Mouse (Mus musculus): ENCODE measurements around the gene Sh3bgrl3. TPM values are rescaled to one million over a fixed set of nuclear protein-coding genes. Genes with fewer than 3 reads are reported as not detected.

Sh3bgrl3 gene
- polyA plus RNA-seq, 1 experiment from 2014 or later: 243 TPM

- H3K27me3 ChIP-seq (ENCODE audit: insufficient read depth, poor library complexity, severe bottlenecking): no peaks in the 10 kb centered on the region
- H3K4me3 ChIP-seq: no peak overlapping the region
- no peak for DNase-seq (ENCODE audit: low spot score)
- peaks cover 52% of the 10 kb centered on the region for H3K4me1 ChIP-seq
- H3K9me3 ChIP-seq: no peaks in the 10 kb centered on the region
- no peak overlapping the region for H3K27ac ChIP-seq
- 82% methylated on average over 2 of the region's 2 CpGs for WGBS
- H3K36me3 ChIP-seq: no peaks in the 10 kb centered on the region
Observed at GRCm38 (mm10) chr4:134116501-134116900, 12.1 kb downstream of the Sh3bgrl3 start.

- Histone ChIP-seq H3K4me1 (peaks cover 59% of the 10 kb centered on the region), H3K4me3 (no peak overlapping the region), H3K9me3 (no peaks in the 10 kb centered on the region), H3K36me3 (no peaks in the 10 kb centered on the region), H3K27ac (0 out of 2 replicates have a peak overlapping the region, but pooled peaks have one; percentile 16), H3K27me3 (ENCODE audit: insufficient read depth, poor library complexity, severe bottlenecking) (no peaks in the 10 kb centered on the region)
- no peak for DNase-seq (ENCODE audit: low spot score)
- WGBS: 84% methylated on average over 16 of the region's 16 CpGs
Observed at GRCm38 (mm10) chr4:134115215-134116144, 13.1 kb downstream of the Sh3bgrl3 start.

DNA sequence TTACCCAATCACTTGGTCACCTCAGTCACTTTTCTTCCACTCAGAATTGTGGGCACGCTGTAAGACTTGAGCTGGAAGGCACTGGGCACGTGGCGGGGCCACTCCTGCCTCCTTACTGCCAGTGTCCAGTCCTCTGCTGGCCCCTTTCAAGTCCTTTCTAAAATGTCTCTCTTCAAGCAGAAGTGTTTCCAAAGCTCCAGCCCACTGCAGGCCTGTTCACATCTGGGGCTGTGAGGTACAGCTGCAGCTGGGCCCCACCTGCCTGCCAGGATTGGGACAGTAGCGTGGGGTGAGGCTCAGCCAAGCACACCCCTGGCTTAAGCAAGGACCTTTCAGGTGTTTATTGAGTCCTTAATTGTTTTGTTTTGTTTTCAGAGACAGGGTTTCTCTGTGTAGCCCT, 14.6 kb downstream of the Sh3bgrl3 start:
- 0 out of 2 replicates have a peak overlapping the region, but pooled peaks have one; percentile 19 for H3K27ac ChIP-seq
- 90% methylated on average over 4 of the region's 4 CpGs for whole genome bisulfite sequencing
- no peak overlapping the region for H3K4me3 ChIP-seq
- no peak for DNase-seq (ENCODE audit: low spot score)
- H3K36me3 ChIP-seq: no peaks in the 10 kb centered on the region
- H3K9me3 ChIP-seq: no peaks in the 10 kb centered on the region
- no peaks in the 10 kb centered on the region for H3K27me3 ChIP-seq (ENCODE audit: insufficient read depth, poor library complexity, severe bottlenecking)
- peaks cover 64% of the 10 kb centered on the region for H3K4me1 ChIP-seq

GRCm38 (mm10) chr4:134113356-134113994, 15.1 kb downstream of the Sh3bgrl3 start:
- Histone ChIP-seq H3K27me3 (ENCODE audit: insufficient read depth, poor library complexity, severe bottlenecking) (no peaks in the 10 kb centered on the region), H3K36me3 (no peaks in the 10 kb centered on the region), H3K4me1 (peaks cover 65% of the 10 kb centered on the region), H3K9me3 (no peaks in the 10 kb centered on the region), H3K27ac (peak overlapping the region; percentile 44; the same call in 1 of the 2 replicates), H3K4me3 (no peak overlapping the region)
- no peak for DNase-seq (ENCODE audit: low spot score)
- WGBS: 51% methylated on average over 10 of the region's 10 CpGs

GRCm38 (mm10) chr4:134112403-134112802, 16.2 kb downstream of the Sh3bgrl3 start:
- 0 out of 2 replicates have a peak overlapping the region, but pooled peaks have one; percentile 4 for H3K27ac ChIP-seq
- H3K4me1 ChIP-seq: peaks cover 66% of the 10 kb centered on the region
- no peaks in the 10 kb centered on the region for H3K36me3 ChIP-seq
- H3K4me3 ChIP-seq: no peak overlapping the region
- no peaks in the 10 kb centered on the region for H3K9me3 ChIP-seq
- 64% methylated on average over 6 of the region's 6 CpGs for WGBS
- DNase-seq (ENCODE audit: low spot score): no peak
- H3K27me3 ChIP-seq (ENCODE audit: insufficient read depth, poor library complexity, severe bottlenecking): no peaks in the 10 kb centered on the region

GRCm38 (mm10) chr4:134110653-134111052, 17.9 kb downstream of the Sh3bgrl3 start:
- DNase-seq (ENCODE audit: low spot score): no peak
- H3K27me3 ChIP-seq (ENCODE audit: insufficient read depth, poor library complexity, severe bottlenecking): no peaks in the 10 kb centered on the region
- 40% methylated on average over 3 of the region's 3 CpGs for WGBS
- no peaks in the 10 kb centered on the region for H3K9me3 ChIP-seq
- no peaks in the 10 kb centered on the region for H3K36me3 ChIP-seq
- H3K27ac ChIP-seq: no peak overlapping the region
- H3K4me1 ChIP-seq: peaks cover 66% of the 10 kb centered on the region
- H3K4me3 ChIP-seq: no peak overlapping the region

- no peak overlapping the region for H3K4me3 ChIP-seq
- no peaks in the 10 kb centered on the region for H3K9me3 ChIP-seq
- H3K27ac ChIP-seq: peak overlapping the region; percentile 24; the same call in 1 of the 2 replicates
- WGBS: 53% methylated on average over 5 of the region's 5 CpGs
- H3K27me3 ChIP-seq (ENCODE audit: insufficient read depth, poor library complexity, severe bottlenecking): no peaks in the 10 kb centered on the region
- H3K36me3 ChIP-seq: no peaks in the 10 kb centered on the region
- H3K4me1 ChIP-seq: peaks cover 53% of the 10 kb centered on the region
- DNase-seq (ENCODE audit: low spot score): no peak
Observed at GRCm38 (mm10) chr4:134108196-134108595, 20.4 kb downstream of the Sh3bgrl3 start.

- Histone ChIP-seq H3K27ac (no peak overlapping the region), H3K36me3 (no peaks in the 10 kb centered on the region), H3K4me1 (peaks cover 52% of the 10 kb centered on the region), H3K9me3 (no peaks in the 10 kb centered on the region), H3K27me3 (ENCODE audit: insufficient read depth, poor library complexity, severe bottlenecking) (no peaks in the 10 kb centered on the region), H3K4me3 (no peak overlapping the region)
- DNase-seq (ENCODE audit: low spot score): no peak
- 85% methylated on average over 7 of the region's 7 CpGs for WGBS
Observed at GRCm38 (mm10) chr4:134107730-134108129, 20.9 kb downstream of the Sh3bgrl3 start.

DNA sequence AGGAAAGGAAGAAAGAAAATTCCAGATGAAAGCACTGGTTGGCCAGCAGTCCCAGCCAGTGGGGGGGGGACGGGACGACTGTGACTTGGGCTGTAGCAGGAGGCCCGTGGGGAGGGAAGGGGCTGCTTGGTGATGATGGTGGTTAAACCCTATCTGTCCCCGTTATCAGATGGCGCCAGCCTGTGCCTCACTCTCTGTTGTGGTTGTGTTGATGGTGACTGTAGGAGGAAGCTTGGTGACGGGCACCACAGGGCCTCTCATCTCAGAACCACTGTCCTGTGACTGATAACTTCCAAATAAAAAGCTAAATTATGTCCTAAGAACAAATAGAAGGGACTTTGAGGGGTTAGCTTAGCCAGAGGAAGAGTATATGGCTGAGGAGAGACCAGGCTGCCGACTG, 22.5 kb downstream of the Sh3bgrl3 start:
- Histone ChIP-seq H3K4me3 (no peak overlapping the region), H3K9me3 (no peaks in the 10 kb centered on the region), H3K27ac (no peak overlapping the region), H3K36me3 (no peaks in the 10 kb centered on the region), H3K27me3 (ENCODE audit: insufficient read depth, poor library complexity, severe bottlenecking) (no peaks in the 10 kb centered on the region), H3K4me1 (peaks cover 40% of the 10 kb centered on the region)
- WGBS: 57% methylated on average over 7 of the region's 7 CpGs
- DNase-seq (ENCODE audit: low spot score): no peak

DNA sequence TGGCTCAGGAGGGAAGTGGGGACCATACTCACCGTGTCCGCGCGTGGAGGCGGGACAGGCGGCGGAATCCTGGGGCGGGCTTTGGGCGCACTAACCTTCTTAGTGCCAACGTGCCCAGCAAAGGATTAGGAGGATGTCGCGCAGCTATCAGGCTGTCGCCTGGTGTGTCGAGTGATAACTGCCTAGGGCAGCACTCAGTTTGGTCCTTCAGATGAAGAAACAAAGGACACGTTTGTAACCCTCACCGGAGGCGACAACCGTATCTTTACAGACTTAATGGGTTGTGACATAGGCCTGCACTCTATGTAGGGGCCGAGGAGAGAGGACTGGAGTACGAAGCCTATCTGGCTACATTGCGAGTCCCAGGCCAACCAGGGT, 25.9 kb downstream of the Sh3bgrl3 start:
- Histone ChIP-seq H3K27ac (peak overlapping the region; percentile 74), H3K27me3 (ENCODE audit: insufficient read depth, poor library complexity, severe bottlenecking) (no peaks in the 10 kb centered on the region), H3K36me3 (no peaks in the 10 kb centered on the region), H3K9me3 (no peaks in the 10 kb centered on the region), H3K4me3 (peak overlapping the region; percentile 78), H3K4me1 (peaks cover 17% of the 10 kb centered on the region)
- WGBS: 3% methylated on average over 21 of the region's 21 CpGs
- DNase-seq (ENCODE audit: low spot score): no peak

- Histone ChIP-seq H3K27me3 (ENCODE audit: insufficient read depth, poor library complexity, severe bottlenecking) (no peaks in the 10 kb centered on the region), H3K36me3 (no peaks in the 10 kb centered on the region), H3K4me3 (peak within 1 kb of the TSS; percentile 78), H3K27ac (peak within 1 kb of the TSS; percentile 74), H3K9me3 (no peaks in the 10 kb centered on the region), H3K4me1 (peaks cover 17% of the 10 kb centered on the region)
- 15% methylated on average over 34 of the region's 34 CpGs for WGBS
- DNase-seq (ENCODE audit: low spot score): peak; percentile 97
Observed at GRCm38 (mm10) chr4:134101979-134102741, 26.4 kb downstream of the Sh3bgrl3 start, which contains the start of gene Ubxn11. Gene Ubxn11 (plus strand): TSS chr4:134102570.

GRCm38 (mm10) chr4:134100245-134100644, 28.3 kb downstream of the Sh3bgrl3 start:
- no peak for DNase-seq (ENCODE audit: low spot score)
- no peak overlapping the region for H3K4me3 ChIP-seq
- no peaks in the 10 kb centered on the region for H3K9me3 ChIP-seq
- no peak overlapping the region for H3K27ac ChIP-seq
- peaks cover 12% of the 10 kb centered on the region for H3K4me1 ChIP-seq
- H3K27me3 ChIP-seq (ENCODE audit: insufficient read depth, poor library complexity, severe bottlenecking): no peaks in the 10 kb centered on the region
- no peaks in the 10 kb centered on the region for H3K36me3 ChIP-seq
- 71% methylated on average over 4 of the region's 4 CpGs for WGBS

Measured in heart, embryonic 10.5 days (tissue).